Mouse (Mus musculus) gastrocnemius, adult 2 months (tissue): ENCODE data around the gene Ostc. TPM values are rescaled to one million over a fixed set of nuclear protein-coding genes. Genes with fewer than 3 reads are reported as not detected.

Source experiments
- DNase-seq: peaks from one replicate; pipeline ENCODE4 v3.0.0; 2022
- H3K27ac ChIP-seq: fragments of 200-600 bp; 2 replicates; pipeline ENCODE4 v1.8.1; 2022; ENCODE audit warnings: mild to moderate bottlenecking
- H3K4me3 ChIP-seq: fragments of 200-600 bp; 2 replicates; pipeline ENCODE4 v1.8.1; 2022; ENCODE audit warnings: mild to moderate bottlenecking, moderate library complexity
- CTCF ChIP-seq: fragments of 200-600 bp; IDR thresholded peaks from 2 replicates; pipeline ENCODE4 v1.8.1; 2022; ENCODE audit warnings: antibody characterized with exemption, mild to moderate bottlenecking, moderate library complexity
- intact Hi-C: fragments of 180-260 bp; cut with DNase I; formaldehyde crosslinking; loops from one replicate; pipeline ENCODE4 v1.15.1; 2025
- total RNA-seq, 2 experiments: library from RNA; stranded (reverse); gene quantifications; 2 replicates each; pipeline ENCODE4 v1.2.3; 2021

Ostc gene
- total RNA-seq, 2 experiments from 2014 or later = 27.9 to 37.7 TPM

GRCm38 (mm10) chr3:130727036-130727435 is 17.8 kb upstream of the Ostc start:
- intact Hi-C loops = no loop called here
- Histone ChIP-seq H3K27ac (no peak overlapping the region), H3K4me3 (no peak overlapping the region)
- no peak for DNase-seq
- no peak for TF ChIP-seq CTCF

GRCm38 (mm10) chr3:130725718-130726117 is 16.5 kb upstream of the Ostc start:
- no peak for DNase-seq
- Histone ChIP-seq H3K27ac (no peak overlapping the region), H3K4me3 (no peak overlapping the region)
- intact Hi-C loops = no loop called here
- no peak for TF ChIP-seq CTCF

- no peak overlapping the region for H3K27ac ChIP-seq
- intact Hi-C loops = no loop called here
- DNase-seq = no peak
These were observed 13.7 kb upstream of the Ostc start for GRCm38 (mm10) chr3:130722733-130723478.

GRCm38 (mm10) chr3:130720225-130720624 is 11.0 kb upstream of the Ostc start:
- Histone ChIP-seq H3K4me3 (no peak overlapping the region), H3K27ac (no peak overlapping the region)
- intact Hi-C loops = no loop called here
- DNase-seq = no peak
- no peak for TF ChIP-seq CTCF

More at GRCm38 (mm10) chr3:130722733-130723478, 13.7 kb upstream of the Ostc start:
- no peak for TF ChIP-seq CTCF
- no peak overlapping the region for H3K4me3 ChIP-seq

GRCm38 (mm10) chr3:130718871-130719270 is 9.6 kb upstream of the Ostc start:
- DNase-seq = no peak
- H3K4me3 ChIP-seq = no peak overlapping the region
- TF ChIP-seq CTCF = no peak
- intact Hi-C loops = no loop called here
- H3K27ac ChIP-seq = no peak overlapping the region

- intact Hi-C loops = no loop called here
- TF ChIP-seq CTCF = no peak
- DNase-seq = no peak
- Histone ChIP-seq H3K4me3 (no peak overlapping the region), H3K27ac (no peak overlapping the region)
These were observed 7.3 kb upstream of the Ostc start for GRCm38 (mm10) chr3:130716555-130716954.

GRCm38 (mm10) chr3:130714775-130715568 is 5.7 kb upstream of the Ostc start:
- Histone ChIP-seq H3K4me3 (peak overlapping the region; percentile 73), H3K27ac (peak overlapping the region; percentile 74)
- intact Hi-C loops = loop anchor here (2.0 kb wide), 1 partner anchor 522 kb away; no protein-coding TSS in a partner anchor
- TF ChIP-seq CTCF = peak; percentile 90
- DNase-seq = peak; percentile 63

GRCm38 (mm10) chr3:130712891-130713290 is 3.6 kb upstream of the Ostc start:
- intact Hi-C loops = no loop called here
- no peak for TF ChIP-seq CTCF
- DNase-seq = no peak
- Histone ChIP-seq H3K4me3 (no peak overlapping the region), H3K27ac (no peak overlapping the region)

- H3K4me3 ChIP-seq = peak overlapping the region; percentile 76
- no peak for TF ChIP-seq CTCF
- intact Hi-C loops = no loop called here
- H3K27ac ChIP-seq = no peak overlapping the region
- no peak for DNase-seq
These were observed 859 bp upstream of the Ostc start for GRCm38 (mm10) chr3:130710103-130710502.

- no peak for TF ChIP-seq CTCF
- no peak for DNase-seq
- Histone ChIP-seq H3K27ac (peak overlapping the region; percentile 95), H3K4me3 (peak overlapping the region; percentile 76)
- intact Hi-C loops = no loop called here
These were observed 715 bp downstream of the Ostc start for GRCm38 (mm10) chr3:130708529-130708928.

GRCm38 (mm10) chr3:130702289-130702688 is 7.0 kb downstream of the Ostc start:
- no peak overlapping the region for H3K27ac ChIP-seq
- DNase-seq = no peak
- H3K4me3 ChIP-seq = no peak overlapping the region
- intact Hi-C loops = no loop called here
- TF ChIP-seq CTCF = no peak

GRCm38 (mm10) chr3:130697622-130698021 is 11.6 kb downstream of the Ostc start:
- no peak for DNase-seq
- no peak overlapping the region for H3K27ac ChIP-seq
- no peak for TF ChIP-seq CTCF
- no peak overlapping the region for H3K4me3 ChIP-seq
- intact Hi-C loops = loop anchor here (10.0 kb wide), 1 partner anchor 203 kb away; no protein-coding TSS in a partner anchor

- intact Hi-C loops = loop anchor here (10.0 kb wide), 1 partner anchor 200 kb away; no protein-coding TSS in a partner anchor
- Histone ChIP-seq H3K4me3 (no peak overlapping the region), H3K27ac (no peak overlapping the region)
- no peak for TF ChIP-seq CTCF
- no peak for DNase-seq
These were observed 14.5 kb downstream of the Ostc start for GRCm38 (mm10) chr3:130694705-130695104.
